Mouse (Mus musculus): Measurements from ENCODE around the gene Bmpr1a. TPM values are rescaled to one million over a fixed set of nuclear protein-coding genes. Genes with fewer than 3 reads are reported as not detected.
"Not testable (repeated sequence)": the region's sequence is repeated elsewhere in the genome, so short reads cannot be mapped to it uniquely, and the experiment has no call there.

Gene Bmpr1a
- total and polyA plus RNA-seq, 3 experiments = 3.7 to 64.4 (median 56.4) TPM

DNA sequence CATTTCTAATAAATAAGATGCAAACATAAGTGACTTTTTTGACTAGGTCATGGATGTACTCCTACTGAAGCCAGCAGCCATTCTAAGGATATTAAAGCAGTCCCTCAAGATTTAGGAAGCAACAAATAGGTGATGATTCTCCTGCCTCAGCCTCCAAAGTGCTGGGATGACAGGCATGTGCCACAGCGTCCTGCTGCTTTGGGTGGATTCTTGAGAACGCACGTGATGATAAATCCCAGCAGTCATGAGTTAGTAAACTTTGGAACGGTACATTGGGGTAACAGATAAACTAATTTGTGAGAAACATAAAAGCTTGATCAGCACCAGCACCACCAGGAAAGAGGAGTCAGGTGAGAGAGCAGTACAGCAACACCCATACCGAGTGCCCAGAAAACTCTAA, 52.7 kb downstream of the Bmpr1a start:
- DNase-seq = no peak

DNA sequence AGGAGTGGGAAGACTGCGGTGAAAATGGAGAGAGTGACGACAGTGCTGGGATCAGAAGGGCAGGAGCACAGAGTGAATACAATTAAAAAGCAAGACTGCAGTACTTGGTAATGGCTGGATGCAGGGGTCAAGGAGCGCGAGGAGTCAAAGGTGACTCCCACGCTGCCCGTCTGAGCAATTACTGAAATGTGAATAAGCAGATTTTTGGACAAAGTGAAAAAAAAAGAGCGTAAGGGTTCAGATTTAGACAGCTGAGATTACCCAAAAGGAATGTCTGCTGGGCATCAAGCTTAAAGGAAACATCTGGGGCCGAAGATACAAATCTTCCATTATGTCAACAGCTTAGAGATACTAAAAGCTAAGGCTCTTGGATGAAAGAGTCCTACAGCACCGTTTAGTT, 53.3 kb downstream of the Bmpr1a start:
- no peak for DNase-seq

DNA sequence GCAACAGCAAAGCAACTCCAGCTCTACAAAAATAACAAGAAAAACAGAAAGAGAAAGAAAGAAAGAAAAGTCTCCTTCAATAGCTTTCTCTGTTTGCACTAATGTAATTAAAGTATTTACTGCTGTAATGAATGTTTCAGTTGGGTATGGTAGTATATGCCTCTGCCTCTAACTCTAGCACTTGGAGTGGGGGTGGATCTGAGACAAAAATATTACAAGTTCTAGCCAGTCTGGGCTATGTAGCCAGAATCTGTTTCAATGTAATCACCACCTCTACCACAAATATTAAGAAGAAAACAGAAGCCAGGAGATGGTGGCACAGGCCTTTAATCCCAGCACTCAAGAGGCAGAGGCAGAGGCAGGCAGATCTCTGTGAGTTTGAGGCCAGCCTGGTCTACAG, 54.7 kb downstream of the Bmpr1a start:
- DNase-seq = no peak

DNA sequence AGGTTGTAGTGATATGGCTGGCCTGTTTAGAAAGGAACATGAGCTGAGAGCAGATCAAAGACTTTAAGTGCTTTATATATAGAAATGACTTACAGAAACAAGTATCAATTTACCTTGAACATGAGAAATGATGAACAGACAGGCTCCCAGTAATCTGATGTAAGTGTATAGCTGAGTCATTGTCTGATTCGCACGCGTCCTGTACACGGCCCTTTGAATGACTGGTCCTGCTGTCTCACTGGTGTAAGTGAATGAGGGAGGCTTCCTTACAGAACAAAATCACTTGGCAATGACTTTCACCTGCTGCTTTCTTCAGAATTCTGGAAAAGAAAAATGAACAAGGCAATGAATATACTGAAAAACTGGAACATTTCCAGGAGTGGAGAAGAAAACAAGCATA, 55.5 kb downstream of the Bmpr1a start:
- peak; percentile 48 for DNase-seq

DNA sequence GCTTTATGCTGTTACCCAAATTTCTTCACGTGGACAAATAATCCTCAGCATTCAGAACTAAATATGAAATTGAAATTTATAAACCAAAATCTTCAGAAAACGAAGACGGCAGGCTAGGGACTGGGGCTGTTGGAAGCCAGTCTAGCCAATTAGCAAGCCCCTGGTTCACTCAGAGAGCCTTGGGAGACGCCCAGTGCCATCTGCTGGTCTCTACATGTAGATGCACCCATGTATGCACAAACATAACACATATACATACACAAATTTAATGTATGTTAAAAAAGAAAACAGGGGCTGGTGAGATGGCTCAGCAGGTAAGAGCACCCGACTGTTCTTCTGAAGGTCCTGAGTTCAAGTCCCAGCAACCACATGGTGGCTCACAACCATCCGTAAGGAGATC, 56.5 kb downstream of the Bmpr1a start:
- DNase-seq = no peak

DNA sequence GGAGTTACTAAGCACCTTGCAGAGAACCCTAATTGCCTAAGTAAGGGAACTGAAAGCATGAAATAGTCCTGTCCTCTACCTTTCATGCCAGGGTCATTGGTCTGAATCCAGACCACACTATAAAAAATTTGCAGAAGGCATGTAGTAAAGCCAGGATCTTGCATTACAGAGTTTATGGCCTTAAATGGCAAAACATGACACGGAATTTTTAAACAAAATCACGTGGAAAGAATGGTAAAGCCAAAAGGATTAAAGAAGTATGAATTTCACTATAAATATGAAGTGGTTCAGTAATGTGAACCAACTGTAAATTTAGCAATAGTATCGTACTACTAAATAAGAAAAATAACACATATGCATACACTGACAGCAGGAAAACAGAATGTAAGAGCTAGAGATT, 57.8 kb downstream of the Bmpr1a start:
- no peak for DNase-seq

DNA sequence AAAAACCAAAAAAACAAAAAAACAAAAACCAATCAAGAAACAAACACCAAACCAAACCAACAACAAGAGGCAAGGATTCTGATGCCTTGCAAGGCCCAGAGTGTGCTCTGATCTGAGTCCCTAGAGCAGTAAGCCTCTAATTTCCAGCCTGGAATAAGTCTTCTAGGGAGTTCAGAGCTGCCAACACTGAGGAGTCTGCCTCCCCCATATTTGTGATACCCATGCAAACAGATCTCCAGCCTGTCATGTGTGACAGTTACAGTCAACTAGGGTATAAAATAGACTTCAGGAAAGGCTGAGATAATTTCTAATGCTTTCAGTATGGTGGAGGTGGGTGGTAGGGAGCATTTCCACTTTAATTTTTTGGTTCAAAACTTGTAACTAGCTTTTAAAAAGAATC, 58.2 kb downstream of the Bmpr1a start:
- no peak for DNase-seq

DNA sequence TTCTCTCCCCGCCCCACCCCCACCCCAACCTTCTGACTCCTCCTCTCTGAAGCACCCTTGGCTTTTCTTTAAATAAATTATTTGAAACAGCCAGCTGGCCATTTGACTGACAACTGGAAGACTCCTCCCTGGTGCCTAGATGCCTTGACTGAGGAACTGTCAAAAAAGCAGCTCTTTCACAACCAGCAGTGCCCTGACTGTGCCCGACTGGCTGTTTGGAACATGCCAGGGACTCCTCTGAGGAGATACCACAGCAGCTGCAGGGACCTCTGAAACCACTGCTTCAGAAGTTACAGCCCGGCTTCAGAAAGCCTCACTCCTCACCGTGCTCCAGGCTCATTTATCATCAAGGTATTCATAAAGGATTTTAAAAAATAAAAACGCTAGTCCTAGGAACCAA, 58.8 kb downstream of the Bmpr1a start:
- peak; percentile 30 for DNase-seq

DNA sequence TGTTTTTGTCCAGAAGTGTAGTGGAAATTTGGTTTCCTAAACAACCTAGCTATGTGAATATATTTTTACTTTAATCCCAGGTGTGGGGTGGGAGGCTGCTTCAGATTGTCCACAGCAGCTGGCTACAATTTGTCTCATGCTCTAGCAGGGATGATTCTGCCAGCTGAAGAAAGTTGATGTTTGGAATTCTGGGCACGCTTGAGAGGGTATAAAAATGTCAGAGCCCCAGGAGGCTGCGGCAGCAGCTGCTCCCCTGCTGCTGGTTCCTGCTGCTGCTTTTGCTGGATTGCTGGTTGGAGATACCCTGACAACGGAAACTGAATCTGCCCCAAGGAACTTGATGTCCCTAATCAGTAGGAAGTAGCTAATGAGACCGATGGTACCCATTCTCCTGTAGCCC, 60.6 kb downstream of the Bmpr1a start:
- DNase-seq = no peak

DNA sequence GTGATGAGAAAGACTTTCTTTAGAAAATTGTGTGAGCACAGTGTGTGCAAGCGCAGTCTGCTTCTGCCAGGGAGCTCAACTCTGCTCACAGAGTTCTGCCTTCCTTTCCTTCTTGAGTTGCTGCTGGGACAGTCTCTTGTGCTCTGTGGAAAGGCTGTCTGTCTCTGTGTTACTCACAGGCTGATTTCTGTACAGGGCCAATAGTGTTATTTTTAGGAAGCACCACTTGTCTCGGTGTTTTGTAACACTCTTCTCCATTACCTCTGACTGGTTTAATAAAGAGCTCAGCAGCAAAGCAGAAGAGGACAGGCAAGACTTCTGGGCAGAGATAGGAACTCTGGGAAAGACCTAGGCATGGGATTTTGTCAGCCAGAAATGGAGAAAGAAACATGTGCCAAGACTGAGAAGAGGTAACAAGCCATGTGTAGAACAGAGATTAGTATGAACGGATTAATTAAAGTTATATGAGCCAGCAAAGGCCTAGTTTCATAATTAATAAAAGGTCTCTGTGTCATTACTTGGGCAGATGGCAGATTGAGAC, 62.5 kb downstream of the Bmpr1a start:
- DNase-seq = no peak

DNA sequence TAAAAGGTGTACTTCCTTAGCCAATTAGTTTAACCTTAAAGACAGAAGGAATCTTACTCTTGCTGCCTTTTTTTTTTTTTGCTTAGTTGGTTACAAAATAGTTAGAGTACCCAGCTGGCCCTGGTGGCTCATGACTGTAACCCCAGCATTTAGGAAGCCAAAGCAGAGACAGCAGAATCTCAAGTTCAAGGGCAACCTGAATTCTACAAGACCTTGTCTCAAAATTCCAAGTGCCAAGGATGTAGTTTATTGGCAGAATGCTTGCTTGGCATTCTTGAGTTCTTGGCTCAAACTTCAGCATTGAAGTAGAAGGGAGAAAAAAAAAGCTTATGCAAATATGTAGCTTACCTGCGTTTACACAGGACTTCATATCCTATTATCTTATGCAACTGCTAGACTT, 74.1 kb downstream of the Bmpr1a start:
- no peak for DNase-seq

DNA sequence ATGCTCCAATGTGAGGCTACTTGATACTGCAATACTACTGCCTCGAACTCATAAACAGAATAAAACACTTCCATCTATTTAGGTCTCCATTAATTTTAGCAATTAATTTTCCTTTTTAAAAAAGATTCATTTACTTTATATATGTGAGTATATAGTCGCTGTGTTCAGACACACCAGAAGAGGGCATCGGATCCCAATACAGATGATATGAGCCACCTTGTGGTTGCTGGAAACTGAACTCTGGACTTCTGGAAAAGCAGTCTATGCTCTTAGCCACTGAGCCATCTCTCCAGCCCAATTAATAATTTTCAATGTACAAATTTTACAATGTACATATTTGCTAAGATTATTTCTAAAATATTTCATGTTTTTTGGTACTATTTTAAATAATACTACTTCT, 74.9 kb downstream of the Bmpr1a start:
- no peak for DNase-seq

DNA sequence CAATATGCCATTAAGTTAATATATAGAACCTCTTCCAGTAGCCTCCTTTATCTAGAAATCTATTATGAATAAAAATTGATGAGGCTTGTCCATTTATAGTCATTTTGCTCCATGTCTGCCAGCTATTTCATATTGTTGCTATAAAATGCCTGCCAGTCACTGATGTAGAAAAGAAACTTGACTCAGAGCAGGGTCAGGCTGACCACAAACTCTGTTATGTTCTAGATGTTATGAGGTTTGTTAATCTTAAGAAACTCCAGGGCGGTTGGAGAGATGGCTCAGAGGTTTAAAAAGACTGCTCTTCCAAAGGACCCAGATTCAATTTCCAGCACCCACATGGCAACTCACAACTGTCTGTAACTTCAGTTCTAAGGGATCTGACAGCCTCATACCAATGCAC, 82.1 kb downstream of the Bmpr1a start:
- no peak for DNase-seq

DNA sequence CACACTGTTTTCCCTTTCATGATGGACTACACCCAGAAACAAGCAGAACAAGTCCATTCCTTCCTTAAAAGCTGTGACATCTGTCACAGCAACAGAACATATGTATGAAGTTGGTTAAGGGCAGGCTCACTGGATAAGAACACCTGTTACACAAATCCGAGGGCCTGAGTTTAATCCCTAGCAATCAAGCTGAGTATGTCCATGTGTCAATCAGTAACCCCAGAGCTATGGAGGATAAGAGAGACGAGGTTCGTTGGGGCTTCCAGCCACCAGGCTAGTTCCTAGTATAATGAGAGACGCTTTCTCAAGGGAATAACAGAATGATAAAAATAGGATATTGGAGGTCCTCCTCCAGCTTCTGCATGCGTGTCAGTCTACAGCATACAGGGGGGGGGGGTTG, 85.6 kb downstream of the Bmpr1a start:
- DNase-seq = no peak

DNA sequence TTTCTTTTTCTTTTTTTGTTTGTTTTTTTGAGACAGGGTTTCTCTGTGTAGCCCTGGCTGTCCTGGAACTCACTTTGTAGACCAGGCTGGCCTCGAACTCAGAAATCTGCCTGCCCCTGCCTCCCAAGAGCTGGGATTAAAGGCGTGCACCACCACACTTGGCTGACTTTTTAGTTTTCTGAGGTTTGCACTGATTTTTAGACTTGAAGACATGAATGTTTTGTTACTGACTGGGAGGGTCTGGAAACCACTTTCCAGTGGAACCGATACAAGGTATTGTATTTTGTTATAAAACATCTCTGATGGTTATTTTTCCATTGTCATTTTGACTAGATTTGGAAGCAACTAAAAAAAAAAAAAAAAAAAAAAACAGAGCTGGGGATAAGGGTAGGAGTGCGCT, 86.2 kb downstream of the Bmpr1a start:
- not testable (repeated sequence) for DNase-seq

DNA sequence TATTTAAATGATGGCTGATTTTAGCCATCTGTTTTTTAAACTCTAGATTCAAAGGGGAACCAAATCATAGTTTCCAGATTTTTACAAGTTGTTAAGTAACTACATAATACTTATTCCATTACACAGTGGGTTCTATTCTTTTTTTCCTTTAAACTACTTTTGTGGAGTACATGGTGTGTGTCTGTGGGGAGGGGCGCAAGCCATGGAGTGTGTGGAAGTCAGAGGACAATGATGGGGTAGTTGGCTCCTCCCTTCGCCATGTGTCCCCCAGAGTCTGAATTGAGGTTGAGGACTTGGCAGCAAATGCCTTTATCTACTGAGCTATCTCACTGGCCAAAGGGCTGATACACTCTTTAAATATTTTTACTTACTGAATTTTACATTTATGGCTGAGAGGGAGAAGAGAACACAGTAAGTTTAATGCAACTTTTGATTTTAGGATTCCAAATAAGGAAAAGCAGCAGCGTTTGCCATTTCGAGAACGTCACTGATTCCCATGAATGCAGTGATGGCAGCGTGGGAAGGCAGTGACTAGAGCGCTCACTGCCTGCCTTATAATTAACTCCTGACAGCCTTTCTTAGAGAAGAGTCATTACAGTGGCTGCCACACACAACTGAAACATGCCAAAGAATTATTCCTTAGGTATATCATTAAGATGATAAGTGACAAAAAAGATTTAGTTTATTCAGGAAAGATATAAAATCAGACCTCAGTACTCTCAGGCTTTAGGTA, 90.8 kb downstream of the Bmpr1a start:
- DNase-seq = no peak

DNA sequence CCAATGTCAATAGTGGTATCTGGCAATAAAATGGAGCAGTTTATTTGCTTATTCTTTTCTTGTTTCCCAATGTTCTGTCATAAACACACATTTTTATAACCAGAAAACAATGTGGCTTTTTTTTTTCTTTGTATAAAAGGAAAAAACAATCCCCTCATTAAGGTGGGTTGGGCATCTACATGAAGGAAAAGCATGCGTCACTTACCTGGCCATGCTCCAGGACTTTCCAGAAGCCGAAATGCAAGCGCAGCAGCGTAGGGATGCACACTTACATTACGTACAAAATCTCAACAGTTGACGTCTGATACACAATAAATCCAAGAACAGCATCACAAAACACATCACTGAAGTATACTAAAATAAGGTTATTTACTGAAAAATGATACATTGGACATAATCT, 92.4 kb downstream of the Bmpr1a start:
- DNase-seq = no peak

DNA sequence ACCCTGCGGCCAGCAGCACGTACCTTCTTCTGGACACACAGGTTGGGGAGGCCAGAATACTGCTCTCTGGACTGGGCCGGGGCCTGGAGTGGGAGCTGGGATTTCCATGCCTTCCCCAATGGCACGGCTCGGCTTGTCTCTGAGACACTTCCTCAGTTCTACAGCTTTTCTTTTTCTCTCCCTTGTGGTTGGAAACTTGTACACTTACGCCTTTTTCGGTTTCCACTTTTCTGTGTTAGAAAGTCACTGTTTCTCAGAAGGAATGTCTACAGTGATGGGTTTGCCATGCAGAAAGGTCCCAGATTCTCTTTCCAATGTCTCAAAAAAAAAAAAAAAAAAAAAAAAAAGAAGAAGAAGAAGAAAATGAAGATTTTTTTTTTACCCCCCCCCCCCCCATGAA, 99.7 kb downstream of the Bmpr1a start:
- no peak for DNase-seq

DNA sequence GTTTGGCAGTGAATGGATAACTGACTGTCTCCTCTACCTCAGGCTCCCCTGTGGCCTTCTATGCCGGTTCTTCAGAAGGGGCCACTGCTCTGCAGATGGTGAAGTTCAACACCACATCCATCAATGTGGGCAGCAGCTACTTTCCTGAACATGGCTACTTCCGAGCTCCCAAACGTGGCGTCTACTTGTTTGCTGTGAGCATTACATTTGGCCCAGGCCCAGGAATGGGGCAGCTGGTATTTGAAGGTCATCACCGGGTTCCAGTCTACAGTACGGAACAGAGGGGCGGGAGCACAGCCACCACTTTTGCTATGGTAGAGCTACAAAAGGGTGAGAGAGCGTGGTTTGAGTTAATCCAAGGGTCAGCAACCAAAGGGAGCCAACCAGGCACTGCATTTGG, 100.3 kb downstream of the Bmpr1a start:
- DNase-seq = peak; percentile 61

DNA sequence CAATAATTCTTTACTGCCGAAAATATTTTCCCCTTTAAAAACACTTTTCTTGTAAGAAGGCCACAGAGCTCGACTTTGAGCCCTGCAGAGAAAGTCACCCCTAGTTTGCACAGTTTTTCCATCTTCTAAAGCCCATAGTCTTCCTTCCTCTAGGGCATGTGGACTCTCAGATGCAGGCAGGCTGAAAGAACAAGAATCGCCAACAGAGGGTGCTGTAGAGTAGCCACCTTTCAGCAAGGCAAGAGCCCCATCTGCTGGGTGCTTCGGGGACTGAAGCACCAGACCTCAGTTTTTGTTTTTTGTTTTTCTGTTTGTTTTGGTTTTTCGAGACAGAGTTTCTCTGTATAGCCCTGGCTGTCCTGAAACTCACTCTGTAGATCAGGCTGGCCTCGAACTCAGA, 102.0 kb downstream of the Bmpr1a start:
- peak; percentile 75 for DNase-seq

DNA sequence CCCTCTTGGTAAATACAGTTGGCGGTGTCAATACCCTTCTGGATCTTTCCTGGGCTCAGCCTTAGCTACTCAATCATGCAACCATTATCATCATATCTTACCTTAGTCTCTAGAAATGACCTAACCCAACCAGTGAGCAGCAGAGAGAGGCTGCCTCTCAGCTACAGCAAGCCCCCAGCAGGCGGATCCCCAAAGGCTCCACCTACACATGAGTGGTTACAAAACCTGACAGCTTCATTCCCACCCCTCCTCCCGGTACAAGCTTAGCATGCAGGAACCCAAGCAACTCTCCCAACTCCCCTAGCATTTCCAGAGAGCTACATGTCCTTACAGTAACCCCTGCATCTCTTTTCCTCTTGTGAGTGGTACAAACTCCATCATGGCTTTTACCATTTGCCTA, 103.1 kb downstream of the Bmpr1a start:
- DNase-seq = no peak

DNA sequence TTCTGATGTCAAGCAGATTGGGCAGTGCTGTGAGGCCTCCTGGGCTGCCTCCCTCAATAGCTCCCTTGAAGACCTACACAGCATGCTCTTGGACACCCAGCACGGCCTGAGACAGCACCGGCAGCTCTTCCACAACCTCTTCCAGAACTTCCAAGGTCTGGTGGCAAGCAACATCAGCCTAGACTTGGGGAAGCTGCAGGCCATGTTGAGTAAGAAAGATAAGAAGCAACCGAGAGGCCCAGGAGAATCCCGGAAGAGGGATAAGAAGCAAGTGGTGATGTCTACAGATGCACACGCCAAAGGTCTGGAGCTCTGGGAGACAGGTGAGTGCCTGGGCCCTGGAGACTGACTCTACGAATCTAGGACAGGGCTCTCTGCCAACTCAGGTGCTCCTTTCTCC, 103.8 kb downstream of the Bmpr1a start:
- no peak for DNase-seq

DNA sequence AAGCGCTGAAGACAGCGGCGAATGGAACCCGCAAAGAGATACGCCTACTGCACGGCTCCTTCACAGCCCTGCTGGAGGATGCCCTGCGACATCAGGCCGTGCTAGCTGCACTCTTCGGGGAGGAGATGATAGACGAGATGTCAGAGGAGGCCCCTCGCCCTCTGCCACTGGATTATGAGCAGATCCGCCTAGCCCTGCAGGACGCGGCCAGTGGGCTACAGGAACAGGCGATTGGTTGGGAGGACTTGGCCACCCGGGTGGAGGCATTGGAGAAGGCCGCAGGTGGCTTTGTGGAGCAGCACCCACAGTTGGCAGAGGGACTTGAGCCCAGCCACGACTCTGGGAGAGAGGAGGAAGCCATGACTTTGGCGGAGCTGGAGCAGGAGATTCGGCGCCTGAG, 104.2 kb downstream of the Bmpr1a start:
- no peak for DNase-seq

DNA sequence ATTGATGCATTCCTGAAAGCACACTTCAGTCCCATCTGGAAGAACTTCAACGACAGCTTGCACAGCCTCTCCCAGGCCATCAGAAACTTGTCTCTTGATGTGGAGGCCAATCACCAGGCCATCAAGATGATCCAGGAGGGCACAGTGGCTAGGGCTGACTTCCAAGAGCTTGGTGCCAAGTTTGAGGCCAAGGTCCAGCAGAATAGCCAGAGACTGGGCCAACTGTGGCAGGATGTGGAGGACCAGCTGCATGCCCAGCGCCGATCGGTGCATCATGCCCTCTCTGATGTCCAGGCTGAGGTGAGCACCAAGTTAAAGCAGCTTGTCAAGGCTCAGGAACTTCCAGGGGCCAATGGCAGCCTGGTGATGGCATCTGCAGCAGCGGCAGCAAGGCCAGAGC, 105.3 kb downstream of the Bmpr1a start:
- DNase-seq = peak; percentile 64

DNA sequence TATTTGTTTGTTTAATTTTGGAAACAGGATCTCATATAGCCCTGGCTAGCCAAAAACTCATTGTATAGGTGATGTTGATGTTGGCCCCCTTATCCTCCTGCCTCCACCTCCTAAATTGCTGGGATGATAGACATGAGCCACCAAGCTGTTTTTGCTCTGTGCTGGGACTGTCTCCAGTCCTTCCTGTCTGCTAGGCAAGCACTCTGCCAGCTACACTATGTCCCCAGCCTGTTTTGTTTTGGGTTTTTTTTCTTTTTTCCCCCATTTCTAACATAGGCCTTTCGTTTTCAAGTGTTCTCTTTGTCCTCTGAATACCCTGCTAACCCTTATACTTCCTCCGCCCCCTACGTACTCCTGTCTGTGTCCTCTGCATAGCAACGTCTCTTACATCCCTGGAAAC, 109.8 kb downstream of the Bmpr1a start:
- no peak for DNase-seq
